12 mouse cellular contexts compared by ENCODE assay signal in the genomic region with DNA sequence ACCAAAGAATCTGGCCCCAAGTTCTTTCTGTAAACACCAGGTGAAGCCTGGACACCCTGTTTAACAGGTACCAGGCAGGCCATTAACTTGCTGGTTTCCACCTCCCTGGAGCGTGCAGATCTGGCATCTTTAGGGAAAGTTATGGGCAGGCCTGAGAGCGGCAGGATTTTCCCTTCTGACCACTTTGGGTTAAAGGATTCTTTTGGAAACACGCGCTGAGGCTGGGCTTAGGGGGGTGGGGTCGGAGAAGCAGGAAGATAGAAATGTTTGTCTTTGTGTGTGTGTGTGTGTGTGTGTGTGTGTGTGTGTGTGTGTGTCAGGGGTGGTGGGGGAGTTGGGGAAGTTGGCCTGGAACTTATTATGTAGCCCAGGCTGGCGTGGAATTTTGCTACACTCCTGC. TPM values are rescaled to one million over a fixed set of nuclear protein-coding genes. Genes with fewer than 3 reads are reported as not detected.
DNase-seq lines count a peak whose midpoint lies in the region; ATAC-seq and TF ChIP-seq lines count a peak whose summit lies in the region.
"Had no signal": no experiment of that assay in that cellular context is flagged by ENCODE, and none has a peak within 500 bp of the region (broad histone marks: within the 10 kb centered on the region; RNA-seq: fewer than 3 reads in every experiment).

No protein-coding gene starts in this region.

- no peak for TF ChIP-seq POLR2A in lung, adult 2 months (IDR thresholded peaks at IDR 0.05; ENCODE audit: borderline replicate concordance, extremely low read depth, low read depth, low read length)

- H3K9ac ChIP-seq in heart, embryonic 12.5 days, result no peak overlapping the region
- no peak overlapping the region for H3K9ac ChIP-seq in intestine, embryonic 14.5 days (ENCODE audit: low read length)
- H3K9ac ChIP-seq in neural tube, embryonic 14.5 days (replicated peaks; ENCODE audit: low read depth, low read length), result no peak overlapping the region
- H3K9ac ChIP-seq: liver, embryonic 13.5 days had no signal

- TF ChIP-seq CTCF in lung, adult 2 months (IDR thresholded peaks at IDR 0.05; ENCODE audit: insufficient read depth, low read length), result no peak

- intact Hi-C loops in heart, postnatal 14 days (cut with DNase I), result loop anchor here (5.0 kb wide), 1 partner anchor 49 kb away; no protein-coding TSS in a partner anchor
- intact Hi-C loops in left cerebral cortex, postnatal 4 days (cut with DNase I), result no loop called here

- H3K4me3 ChIP-seq in heart, embryonic 12.5 days, result no peak overlapping the region; the same call in 1 of the 2 replicates
- H3K4me3 ChIP-seq in lung, adult 2 months (replicated peaks; ENCODE audit: extremely low read depth, low read depth, low read length), result no peak overlapping the region
- H3K4me3 ChIP-seq in intestine, embryonic 14.5 days (ENCODE audit: low read depth, low read length), result no peak overlapping the region
- H3K4me3 ChIP-seq in neural tube, embryonic 14.5 days (ENCODE audit: low read depth, low read length), result no peak overlapping the region
- H3K4me3 ChIP-seq: liver, embryonic 13.5 days had no signal

- peaks cover 69% of the 10 kb centered on the region for H3K4me1 ChIP-seq in heart, embryonic 12.5 days (replicated peaks)
- peaks cover 33% of the 10 kb centered on the region for H3K4me1 ChIP-seq in lung, adult 2 months (ENCODE audit: control insufficient read depth, insufficient read depth, low read length)
- H3K4me1 ChIP-seq in intestine, embryonic 14.5 days (replicated peaks; ENCODE audit: control insufficient read depth, insufficient read depth, low read length), result peaks cover 48% of the 10 kb centered on the region
- peaks cover 28% of the 10 kb centered on the region for H3K4me1 ChIP-seq in neural tube, embryonic 14.5 days (ENCODE audit: control insufficient read depth, insufficient read depth, low read length)

- no peak for ATAC-seq in heart, embryonic 12.5 days (ENCODE audit: insufficient number of reproducible peaks, low FRiP score)
- no peak for ATAC-seq in intestine, embryonic 14.5 days (replicated peaks; ENCODE audit: low FRiP score, low TSS enrichment, low read depth)
- no peak for ATAC-seq in neural tube, embryonic 14.5 days (ENCODE audit: low read depth)

- H3K27ac ChIP-seq in heart, embryonic 12.5 days (ENCODE audit: poor library complexity, severe bottlenecking), result no peak overlapping the region
- H3K27ac ChIP-seq in intestine, embryonic 14.5 days (ENCODE audit: low read depth), result no peak overlapping the region
- H3K27ac ChIP-seq in neural tube, embryonic 14.5 days (ENCODE audit: low read depth, low read length), result no peak overlapping the region
- H3K27ac ChIP-seq: liver, embryonic 13.5 days had no signal

- no peaks in the 10 kb centered on the region for H3K27me3 ChIP-seq in heart, embryonic 12.5 days (replicated peaks)
- no peaks in the 10 kb centered on the region for H3K27me3 ChIP-seq in intestine, embryonic 14.5 days (replicated peaks; ENCODE audit: control insufficient read depth, insufficient read depth, low read length)
- no peaks in the 10 kb centered on the region for H3K27me3 ChIP-seq in neural tube, embryonic 14.5 days (ENCODE audit: control insufficient read depth, insufficient read depth, low read length)
- H3K27me3 ChIP-seq: liver, embryonic 13.5 days had no signal

- peak overlapping the region; percentile 44 for H3K4me2 ChIP-seq in heart, embryonic 12.5 days
- peak overlapping the region; percentile 5; the same call in 1 of the 2 replicates for H3K4me2 ChIP-seq in intestine, embryonic 14.5 days (ENCODE audit: low read length)
- 0 out of 2 replicates have a peak overlapping the region, but pooled peaks have one; percentile 14 for H3K4me2 ChIP-seq in neural tube, embryonic 14.5 days (ENCODE audit: low read depth, low read length)
- H3K4me2 ChIP-seq: liver, embryonic 13.5 days had no signal

- no peak for DNase-seq in heart, postnatal 14 days
- DNase-seq in lung, postnatal 10 days, result peak; percentile 57
- no peak for DNase-seq in lung, adult 2 months
- DNase-seq in intestine, embryonic 14.5 days (ENCODE audit: low spot score), result no peak
- DNase-seq in embryo, embryonic 11 days, result no peak
- no peak for DNase-seq in left cerebral cortex, postnatal 4 days
- DNase-seq: layer of hippocampus, adult 9-11 months; liver, embryonic 13.5 days; right cerebral cortex, postnatal 25 days; thymus, postnatal 14 days had no signal

- no peaks in the 10 kb centered on the region for H3K9me3 ChIP-seq in heart, embryonic 12.5 days (replicated peaks)
- no peaks in the 10 kb centered on the region for H3K9me3 ChIP-seq in intestine, embryonic 14.5 days (ENCODE audit: control insufficient read depth, low read length)
- no peaks in the 10 kb centered on the region for H3K9me3 ChIP-seq in neural tube, embryonic 14.5 days (ENCODE audit: control insufficient read depth, low read length)
- H3K9me3 ChIP-seq: liver, embryonic 13.5 days had no signal

- H3K36me3 ChIP-seq in heart, embryonic 12.5 days, result peaks cover 10% of the 10 kb centered on the region
- H3K36me3 ChIP-seq in intestine, embryonic 14.5 days (ENCODE audit: control insufficient read depth, insufficient read depth, low read length), result peaks cover 11% of the 10 kb centered on the region
- H3K36me3 ChIP-seq in neural tube, embryonic 14.5 days (ENCODE audit: control insufficient read depth, insufficient read depth, low read length), result peaks cover 3% of the 10 kb centered on the region

- WGBS in heart, embryonic 12.5 days, result 57% methylated on average over 6 of the region's 6 CpGs
- WGBS in lung, adult 2 months, result 36% methylated on average over 6 of the region's 6 CpGs
- 40% methylated on average over 6 of the region's 6 CpGs for WGBS in intestine, embryonic 14.5 days
- 81% methylated on average over 6 of the region's 6 CpGs for WGBS in neural tube, embryonic 14.5 days

RNA-seq across cellular contexts. Expression of gene Slc6a6, which starts 4.2 kb away (rescaled TPM):
- polyA plus RNA-seq in heart, embryonic 12.5 days (2016; fragmentation: Nextera tagmentation; extraction: Ambion mirVana), result 79.1 and 85.8 TPM in 2 replicates
- total RNA-seq in heart, postnatal 14 days (2021), result 100 to 1,000 TPM; 117 to 145 TPM
- polyA plus RNA-seq in lung, adult 2 months (2012; rRNA removed), result 178 and 228 TPM in 2 replicates
- polyA plus RNA-seq in intestine, embryonic 14.5 days (2014; fragmentation: Nextera tagmentation; extraction: Ambion mirVana), result 69.0 and 74.0 TPM in 2 replicates
- polyA plus RNA-seq in neural tube, embryonic 14.5 days (2014; fragmentation: Nextera tagmentation; extraction: Ambion mirVana), result 89.3 and 100 TPM in 2 replicates
- total RNA-seq in left cerebral cortex, postnatal 4 days (2021), result 100 to 1,000 TPM; 214 to 227 TPM
